Mouse (Mus musculus): ENCODE measurements at regions not wholly inside any gene's neighbourhood (a gene's known extent, or its start where the extent isn't known, plus 50 kb on each side); places are given as distances from the start of the nearest gene placed in this dataset.

- DNase-seq = peak; percentile 19
Observed at GRCm38 (mm10) chrX:10647332-10647731, 67.5 kb upstream of the Mid1ip1 start.

GRCm38 (mm10) chrX:10650881-10651280 is 63.9 kb upstream of the Mid1ip1 start:
- no peak for DNase-seq

All from heart, adult 11 months (tissue).